Mouse (Mus musculus) liver, postnatal 0 days (tissue): ENCODE results near the gene Ebf4. TPM values are rescaled to one million over a fixed set of nuclear protein-coding genes. Genes with fewer than 3 reads are reported as not detected.
A peak's percentile ranks its signal among the peaks of the same experiment; 100 is the strongest.

Experiments
- ATAC-seq: fragments of 200-750 bp; cut with Nextera tagmentation; 2 replicates; pipeline ENCODE4 v1.8.0; 2017; ENCODE audit warnings: mild to moderate bottlenecking, moderate library complexity
- DNase-seq: peaks from one replicate; pipeline ENCODE4 v3.0.0-alpha.2; 2016
- H3K27ac ChIP-seq: fragments of 300-500 bp; sonication (generic); 2 replicates; pipeline ENCODE4 v1.5.1; 2014; ENCODE audit warnings: antibody characterized with exemption, moderate library complexity, mild to moderate bottlenecking, low read depth
- H3K27me3 ChIP-seq: fragments of 300-500 bp; sonication (generic); 2 replicates; pipeline ENCODE4 v1.6.1; 2014; ENCODE audit warnings: low read length, control low read depth, mixed read lengths; ENCODE audit not compliant: insufficient read depth
- H3K36me3 ChIP-seq: fragments of 300-500 bp; sonication (generic); replicated peaks from 2 replicates; pipeline ENCODE4 v1.6.1; 2014; ENCODE audit warnings: mild to moderate bottlenecking, control low read depth, low read length, moderate library complexity, mixed read lengths; ENCODE audit not compliant: insufficient read depth
- H3K4me1 ChIP-seq: fragments of 300-500 bp; sonication (generic); 2 replicates; pipeline ENCODE4 v1.6.1; 2014; ENCODE audit warnings: antibody characterized with exemption, mild to moderate bottlenecking, control low read depth; ENCODE audit not compliant: insufficient read depth
- H3K4me2 ChIP-seq: fragments of 300-500 bp; sonication (generic); 2 replicates; pipeline ENCODE4 v1.6.1; 2014; ENCODE audit warnings: low read depth, mild to moderate bottlenecking, low read length, moderate library complexity, mixed read lengths
- H3K4me3 ChIP-seq: fragments of 300-500 bp; sonication (generic); 2 replicates; pipeline ENCODE4 v1.5.1; 2014; ENCODE audit warnings: low read depth, low read length
- H3K9ac ChIP-seq: fragments of 300-500 bp; sonication (generic); replicated peaks from 2 replicates; pipeline ENCODE4 v1.6.1; 2014; ENCODE audit warnings: mild to moderate bottlenecking, moderate library complexity
- H3K9me3 ChIP-seq: fragments of 300-500 bp; sonication (generic); 2 replicates; pipeline ENCODE4 v1.6.1; 2016; ENCODE audit warnings: mild to moderate bottlenecking, control low read depth, low read length, mixed read lengths
- CTCF ChIP-seq: sonication (generic); IDR thresholded peaks from 2 replicates; pipeline ENCODE4 v1.5.1; 2016; ENCODE audit warnings: antibody characterized with exemption, low read depth
- EP300 ChIP-seq: IDR thresholded peaks from 2 replicates; pipeline ENCODE4 v1.6.1; 2016; ENCODE audit warnings: antibody characterized with exemption, low read depth, mild to moderate bottlenecking
- WGBS: fragments of 180-500 bp; shearing (Covaris S2); extraction: QIAGEN DNeasy Blood & Tissue Kit; methylation state at CpG from one replicate; pipeline ENCODE4 v1.1.7; 2014; ENCODE audit not compliant: insufficient replicate concordance; 5-methylcytosine and 5-hydroxymethylcytosine counted together
- polyA plus RNA-seq: library from polyadenylated mRNA; unstranded; fragments of >200 nt; fragmentation: Nextera tagmentation; extraction: Ambion mirVana; gene quantifications from 2 replicates; pipeline ENCODE4 v1.2.1, GENCODE M21; 2015

The Ebf4 gene
- polyA plus RNA-seq, 1 experiment from 2014 or later = 0.11 TPM

DNA sequence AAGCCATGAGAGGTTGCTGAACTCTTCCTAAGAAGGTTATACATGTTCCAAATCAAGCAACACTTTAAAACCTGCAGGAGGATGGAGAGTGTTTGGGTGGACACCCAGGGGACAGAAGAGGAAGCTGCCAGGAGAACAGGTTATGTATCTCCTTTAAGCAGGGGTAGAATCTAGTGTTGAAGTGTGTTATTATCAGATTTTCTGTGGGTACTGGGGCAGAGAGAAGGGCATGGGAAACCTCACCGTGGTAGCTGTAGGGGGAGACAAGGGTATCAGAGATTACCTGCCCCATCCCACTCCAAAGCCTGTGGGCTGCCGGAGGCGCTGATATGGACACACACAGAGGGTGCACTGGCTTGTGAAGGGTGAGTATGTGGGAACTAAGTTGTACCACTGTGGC lies 2.0 kb upstream of the Ebf4 start:
- no peak overlapping the region for H3K4me3 ChIP-seq
- 42% methylated on average over 3 of the region's 3 CpGs for WGBS
- no peaks in the 10 kb centered on the region for H3K9me3 ChIP-seq
- H3K27me3 ChIP-seq = peaks cover 54% of the 10 kb centered on the region
- ATAC-seq (no peak), DNase-seq (no peak)
- no peak overlapping the region for H3K4me2 ChIP-seq
- H3K27ac ChIP-seq = no peak overlapping the region
- TF ChIP-seq EP300 (no peak), CTCF (no peak)
- H3K9ac ChIP-seq = no peak overlapping the region
- H3K4me1 ChIP-seq = peaks cover 2% of the 10 kb centered on the region; the same call in 1 of the 2 replicates
- no peaks in the 10 kb centered on the region for H3K36me3 ChIP-seq

DNA sequence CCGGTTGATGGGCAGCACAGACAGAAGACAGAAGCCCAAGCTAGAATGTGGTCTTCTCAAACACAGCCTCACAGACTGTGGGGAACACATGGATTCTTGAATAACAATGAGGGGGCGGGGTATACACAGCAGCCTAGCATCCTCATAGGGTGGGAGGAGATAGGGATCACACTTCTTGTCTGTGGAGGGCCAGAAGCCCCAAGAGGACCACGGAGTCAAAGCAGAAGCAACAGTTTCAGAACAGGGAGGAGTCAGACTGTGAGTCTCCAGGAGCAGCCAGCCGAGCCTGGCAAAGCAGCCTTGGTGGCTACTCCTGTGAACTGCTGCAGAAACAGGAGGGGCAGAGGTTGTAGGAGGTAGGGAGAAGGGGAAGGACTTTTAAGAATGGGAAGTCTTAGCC lies 1.5 kb upstream of the Ebf4 start:
- Histone ChIP-seq H3K4me1 (peaks cover 2% of the 10 kb centered on the region; the same call in 1 of the 2 replicates), H3K27me3 (peaks cover 58% of the 10 kb centered on the region), H3K4me2 (no peak overlapping the region), H3K36me3 (no peaks in the 10 kb centered on the region), H3K4me3 (no peak overlapping the region), H3K9me3 (no peaks in the 10 kb centered on the region), H3K27ac (no peak overlapping the region), H3K9ac (no peak overlapping the region)
- 7% methylated on average over 4 of the region's 4 CpGs for WGBS
- TF ChIP-seq CTCF = no peak
- no peak for TF ChIP-seq EP300
- no peak for ATAC-seq
- DNase-seq = no peak

DNA sequence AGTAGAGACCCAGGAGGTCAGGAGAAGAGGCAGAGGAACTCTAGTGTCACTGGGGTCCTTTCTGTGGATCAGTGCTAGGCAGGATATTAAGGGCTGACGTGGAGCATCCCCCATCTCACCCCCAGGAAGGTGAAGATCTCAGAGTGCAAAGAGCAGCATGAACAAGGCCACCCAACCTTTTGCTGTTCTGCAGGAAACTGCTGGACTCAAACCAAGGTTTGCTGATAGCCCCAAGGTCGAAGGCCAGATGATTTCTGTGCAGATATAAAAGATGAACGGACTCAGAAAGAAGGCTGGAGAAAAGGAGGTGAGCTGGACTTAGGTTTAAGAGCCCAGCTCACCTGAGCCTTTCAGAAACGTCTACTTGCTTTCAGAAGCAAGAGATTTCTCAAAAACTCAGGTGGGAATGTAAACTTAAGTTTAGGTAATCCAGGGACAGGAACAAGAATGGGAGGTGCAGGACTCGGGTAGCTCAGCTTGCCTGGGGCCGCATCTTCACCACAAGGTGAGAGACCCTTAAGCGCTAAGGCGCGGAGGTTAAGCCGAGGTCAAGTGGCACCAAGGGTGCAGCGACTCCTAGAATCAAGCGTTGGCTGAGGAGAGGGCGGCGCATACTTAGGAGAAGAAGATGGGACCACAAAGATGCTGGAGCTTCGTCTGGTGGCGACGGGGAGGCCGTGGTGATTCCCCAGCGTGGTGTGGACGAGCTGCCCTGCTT lies 592 bp upstream of the Ebf4 start:
- Histone ChIP-seq H3K9ac (no peak overlapping the region), H3K9me3 (no peaks in the 10 kb centered on the region), H3K27me3 (peaks cover 64% of the 10 kb centered on the region), H3K4me2 (peak overlapping the region; percentile 76), H3K27ac (no peak overlapping the region), H3K36me3 (no peaks in the 10 kb centered on the region), H3K4me3 (peak overlapping the region; percentile 56), H3K4me1 (peaks cover 2% of the 10 kb centered on the region; the same call in 1 of the 2 replicates)
- WGBS = 9% methylated on average over 20 of the region's 20 CpGs
- no peak for DNase-seq
- TF ChIP-seq EP300 (no peak), CTCF (no peak)
- ATAC-seq = no peak

DNA sequence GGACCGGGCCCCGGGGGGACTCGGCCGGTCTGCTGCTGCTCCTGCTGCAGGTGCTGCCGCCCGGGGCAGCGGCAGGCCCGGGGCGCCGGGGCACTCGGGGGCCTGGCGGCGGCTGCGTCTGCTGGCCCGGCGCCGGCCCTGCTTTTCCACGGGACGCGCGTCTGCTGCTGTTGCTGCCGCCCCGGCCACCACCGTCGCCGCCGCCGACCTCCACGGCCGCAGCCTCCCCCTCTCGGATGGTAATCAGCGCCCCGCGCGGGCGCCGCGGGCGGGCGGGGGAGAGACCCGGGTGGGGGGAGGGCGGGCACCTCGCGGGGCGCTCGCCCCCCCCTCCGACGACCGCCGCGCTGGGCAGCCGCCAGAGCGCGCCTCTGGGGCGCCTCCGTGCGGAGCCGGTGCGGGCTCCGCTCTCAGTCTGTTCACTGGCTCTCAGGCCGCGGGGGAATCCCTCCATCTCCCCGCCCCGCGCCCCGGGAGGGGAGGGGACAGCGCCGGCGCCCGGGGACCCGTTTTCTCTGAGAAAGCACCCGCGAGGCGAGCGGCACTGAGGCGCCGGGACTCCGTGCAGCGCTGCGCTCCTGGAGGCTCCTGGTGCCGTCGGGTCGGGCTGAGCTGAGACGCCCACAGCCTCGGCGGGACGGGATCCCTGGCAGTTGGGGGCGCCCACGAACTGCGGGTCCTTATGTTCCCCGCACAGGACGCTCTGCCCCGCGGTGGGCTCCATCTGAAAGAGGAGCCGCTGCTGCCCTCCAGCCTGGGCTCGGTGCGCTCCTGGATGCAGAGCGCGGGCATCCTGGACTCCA lies 563 bp downstream of the Ebf4 start:
- TF ChIP-seq CTCF (no peak), EP300 (no peak)
- peaks cover 64% of the 10 kb centered on the region for H3K27me3 ChIP-seq
- no peak overlapping the region for H3K27ac ChIP-seq
- H3K4me2 ChIP-seq = peak overlapping the region; percentile 76
- H3K4me1 ChIP-seq = peaks cover 2% of the 10 kb centered on the region; the same call in 1 of the 2 replicates
- no peaks in the 10 kb centered on the region for H3K9me3 ChIP-seq
- peak; percentile 23 for DNase-seq
- H3K4me3 ChIP-seq = peak overlapping the region; percentile 56
- no peaks in the 10 kb centered on the region for H3K36me3 ChIP-seq
- 2% methylated on average over 58 of the region's 99 CpGs for WGBS
- peak overlapping the region; percentile 17; the same call in 1 of the 2 replicates for H3K9ac ChIP-seq
- peak; percentile 43 for ATAC-seq

DNA sequence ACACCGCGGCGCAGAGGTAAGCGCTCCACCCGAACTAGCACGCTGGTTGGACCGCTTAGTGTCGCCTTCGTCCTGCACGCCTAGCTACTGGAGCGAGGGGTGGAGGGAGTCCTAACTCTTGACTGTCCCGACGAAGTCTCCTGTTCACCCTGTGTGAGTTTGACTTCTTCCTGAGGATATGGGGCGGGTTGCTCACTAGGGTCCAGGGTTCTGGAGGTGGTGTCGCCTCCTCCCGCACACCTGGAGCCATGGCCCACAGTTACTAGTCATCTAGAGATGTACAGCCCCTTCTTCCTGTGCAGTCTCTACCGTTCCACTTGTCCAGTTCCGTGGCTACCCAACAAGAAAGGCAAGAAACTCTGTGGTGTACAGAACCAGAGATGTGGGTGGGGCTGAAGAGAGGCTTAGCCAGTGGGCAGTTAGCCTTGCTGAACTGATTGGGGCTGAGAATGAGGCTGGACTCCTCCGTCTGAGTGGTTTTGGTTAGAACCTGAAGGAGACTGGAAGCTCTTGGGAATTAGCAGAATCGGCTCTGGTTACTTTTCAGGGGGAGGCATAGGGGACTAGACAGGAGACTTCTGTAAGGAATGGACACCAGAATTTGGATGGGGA lies 1.3 kb downstream of the Ebf4 start:
- Histone ChIP-seq H3K4me1 (peaks cover 2% of the 10 kb centered on the region; the same call in 1 of the 2 replicates), H3K27me3 (peaks cover 64% of the 10 kb centered on the region), H3K4me2 (peak overlapping the region; percentile 76; the same call in 1 of the 2 replicates), H3K9me3 (no peaks in the 10 kb centered on the region), H3K9ac (no peak overlapping the region), H3K36me3 (no peaks in the 10 kb centered on the region), H3K27ac (no peak overlapping the region), H3K4me3 (peak overlapping the region; percentile 56)
- DNase-seq = no peak
- WGBS = 6% methylated on average over 20 of the region's 20 CpGs
- ATAC-seq = no peak
- TF ChIP-seq EP300 (no peak), CTCF (no peak)

DNA sequence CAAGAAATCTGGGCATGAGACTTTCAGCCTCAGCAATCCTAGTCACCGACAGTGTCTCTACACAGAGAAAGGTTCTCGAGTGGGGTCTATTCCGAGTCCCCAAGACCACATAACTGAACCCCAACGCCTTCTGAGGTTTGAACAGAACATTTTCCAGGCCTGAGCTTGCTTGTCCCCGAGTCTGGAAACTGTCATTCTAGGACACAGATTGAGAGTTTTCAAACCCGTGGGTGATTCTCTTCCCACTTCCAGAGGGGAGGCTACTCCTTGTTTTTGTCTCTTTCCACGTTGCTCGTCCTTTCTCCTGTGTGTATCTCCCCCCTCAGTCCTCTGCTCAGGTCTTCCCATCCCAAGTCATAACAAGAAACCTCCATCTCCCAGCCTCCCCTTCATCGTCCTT lies 2.6 kb downstream of the Ebf4 start:
- H3K9me3 ChIP-seq = no peaks in the 10 kb centered on the region
- DNase-seq (no peak), ATAC-seq (no peak)
- peaks cover 2% of the 10 kb centered on the region; the same call in 1 of the 2 replicates for H3K4me1 ChIP-seq
- H3K4me2 ChIP-seq = no peak overlapping the region
- 65% methylated on average over 9 of the region's 9 CpGs for WGBS
- TF ChIP-seq EP300 (no peak), CTCF (no peak)
- peaks cover 62% of the 10 kb centered on the region for H3K27me3 ChIP-seq
- no peak overlapping the region for H3K27ac ChIP-seq
- no peak overlapping the region for H3K4me3 ChIP-seq
- no peak overlapping the region for H3K9ac ChIP-seq
- no peaks in the 10 kb centered on the region for H3K36me3 ChIP-seq
